Mouse (Mus musculus) small intestine, adult 2 months (tissue): ENCODE measurements around the gene Stat6.

Source experiments
- CTCF ChIP-seq: fragments of 200-500 bp; IDR thresholded peaks from 2 replicates; pipeline ENCODE4 v1.5.1; 2012; ENCODE audit warnings: low read depth, mild to moderate bottlenecking, control low read depth, inconsistent platforms, low read length, moderate library complexity, mixed read lengths; ENCODE audit not compliant: insufficient replicate concordance, insufficient read length; ENCODE audit errors: extremely low read depth
- POLR2A ChIP-seq: fragments of 200-500 bp; IDR thresholded peaks from 2 replicates; pipeline ENCODE4 v1.6.1; 2012; ENCODE audit warnings: low read depth, mild to moderate bottlenecking, control low read depth, inconsistent platforms, low read length, moderate library complexity

- no peak for TF ChIP-seq POLR2A
- no peak for TF ChIP-seq CTCF
These were observed 24.7 kb downstream of the Stat6 start for GRCm38 (mm10) chr10:127667269-127668092.
